9 mouse cellular contexts compared by ENCODE assay signal in genomic region chr12:116325545-116325944, GRCm38 (mm10). TPM values are rescaled to one million over a fixed set of nuclear protein-coding genes. Genes with fewer than 3 reads are reported as not detected.
A peak's percentile ranks its signal among the peaks of the same experiment; 100 is the strongest.
DNase-seq lines count a peak whose midpoint lies in the region.
"Had no signal": no experiment of that assay in that cellular context is flagged by ENCODE, and none has a peak within 500 bp of the region (broad histone marks: within the 10 kb centered on the region; RNA-seq: fewer than 3 reads in every experiment).

No protein-coding gene starts in this region.

- intact Hi-C loops in heart, postnatal 25 days (cut with DNase I) = loop anchor here (5.0 kb wide), 1 partner anchor 43 kb away; the partner anchor contains the start of gene Esyt2

- WGBS in heart, embryonic 10.5 days = 86% methylated on average over 4 of the region's 4 CpGs

- H3K4me1 ChIP-seq in heart, embryonic 10.5 days = no peaks in the 10 kb centered on the region
- H3K4me1 ChIP-seq: hindbrain, embryonic 15.5 days had no signal

- peak; percentile 87 for DNase-seq in heart, adult 11 months
- DNase-seq in heart, embryonic 10.5 days (ENCODE audit: low spot score) = no peak
- DNase-seq in brain, adult 2 months (ENCODE audit: low read depth, low spot score) = peak; percentile 71
- peak; percentile 6 for DNase-seq in heart, postnatal 25 days (ENCODE audit: low spot score)
- peak; percentile 21 for DNase-seq in lung, postnatal 25 days (ENCODE audit: low spot score)
- no peak for DNase-seq in c-Kit-positive CD71-positive TER-119-positive erythroid progenitor cells, embryonic 14.5 days (ENCODE audit: low spot score)
- DNase-seq in thymus, adult 18-20 months = no peak
- DNase-seq in neural tube, embryonic 10.5 days (ENCODE audit: extremely low spot score, low spot score) = no peak

- no peak overlapping the region for H3K27ac ChIP-seq in heart, embryonic 10.5 days
- H3K27ac ChIP-seq: hindbrain, embryonic 15.5 days had no signal

- no peaks in the 10 kb centered on the region for H3K9me3 ChIP-seq in heart, embryonic 10.5 days
- H3K9me3 ChIP-seq: hindbrain, embryonic 15.5 days had no signal

- H3K36me3 ChIP-seq in heart, embryonic 10.5 days = no peaks in the 10 kb centered on the region

- no peak overlapping the region for H3K4me3 ChIP-seq in heart, embryonic 10.5 days
- H3K4me3 ChIP-seq: hindbrain, embryonic 15.5 days had no signal

- H3K27me3 ChIP-seq in heart, embryonic 10.5 days (ENCODE audit: insufficient read depth, poor library complexity, severe bottlenecking) = no peaks in the 10 kb centered on the region
- H3K27me3 ChIP-seq: hindbrain, embryonic 15.5 days had no signal

RNA-seq across cellular contexts. Expression of gene Esyt2, which starts 44.5 kb away (rescaled TPM):
- polyA plus RNA-seq in heart, embryonic 10.5 days (2016; fragmentation: Nextera tagmentation; extraction: Ambion mirVana) = 12.5 and 14.7 TPM in 2 replicates
- total RNA-seq in heart, postnatal 25 days (2021) = 10 to 100 TPM; 25.3 to 30.4 TPM

RNA-seq across cellular contexts. Expression of gene Gm11027, which starts 50.4 kb away (rescaled TPM):
- polyA plus RNA-seq in heart, embryonic 10.5 days (2016; fragmentation: Nextera tagmentation; extraction: Ambion mirVana) = not detected in 2 replicates
- not detected for total RNA-seq in heart, postnatal 25 days (2021)
- polyA plus RNA-seq: hindbrain, embryonic 15.5 days had no signal

Comparison
In these comparisons a context has a peak if more than half of its experiments do, and no peak if none do; other contexts are left out.
1. DNase-seq: peak in heart, adult 11 months (single experiment), brain, adult 2 months (single experiment), heart, postnatal 25 days (single experiment) and lung, postnatal 25 days (single experiment); none in heart, embryonic 10.5 days (single experiment), c-Kit-positive CD71-positive TER-119-positive erythroid progenitor cells, embryonic 14.5 days (single experiment), thymus, adult 18-20 months (0 of 2) and neural tube, embryonic 10.5 days (single experiment).